Mouse (Mus musculus) lung, embryonic 16.5 days (tissue): Measurements from ENCODE around the gene Efcab3. TPM values are rescaled to one million over a fixed set of nuclear protein-coding genes. Genes with fewer than 3 reads are reported as not detected.

Source experiments
- ATAC-seq: fragments of 200-750 bp; cut with Nextera tagmentation; 2 replicates; pipeline ENCODE4 v1.8.0; 2017; ENCODE audit warnings: low read depth, mild to moderate bottlenecking, moderate library complexity
- H3K27ac ChIP-seq: fragments of 300-500 bp; sonication (generic); 2 replicates; pipeline ENCODE4 v1.5.1; 2014; ENCODE audit warnings: mild to moderate bottlenecking, control low read depth, low read length
- H3K27me3 ChIP-seq: fragments of 300-500 bp; sonication (generic); 2 replicates; pipeline ENCODE4 v1.6.1; 2014; ENCODE audit warnings: low read depth, low read length, mixed read lengths; ENCODE audit not compliant: control insufficient read depth, insufficient read depth
- H3K36me3 ChIP-seq: fragments of 300-500 bp; sonication (generic); 2 replicates; pipeline ENCODE4 v1.6.1; 2014; ENCODE audit warnings: low read length; ENCODE audit not compliant: control insufficient read depth, insufficient read depth
- H3K4me1 ChIP-seq: fragments of 300-500 bp; sonication (generic); replicated peaks from 2 replicates; pipeline ENCODE4 v1.6.1; 2014; ENCODE audit warnings: low read length, mixed read lengths; ENCODE audit not compliant: control insufficient read depth, insufficient read depth
- H3K4me2 ChIP-seq: fragments of 300-500 bp; sonication (generic); 2 replicates; pipeline ENCODE4 v1.6.1; 2014; ENCODE audit warnings: low read depth, low read length, control low read depth
- H3K4me3 ChIP-seq: fragments of 300-500 bp; sonication (generic); 2 replicates; pipeline ENCODE4 v1.5.1; 2014; ENCODE audit warnings: mild to moderate bottlenecking, low read length, control low read depth
- H3K9ac ChIP-seq: fragments of 300-500 bp; sonication (generic); 2 replicates; pipeline ENCODE4 v1.6.1; 2014; ENCODE audit warnings: low read length, control low read depth
- H3K9me3 ChIP-seq: fragments of 300-500 bp; sonication (generic); 2 replicates; pipeline ENCODE4 v1.6.1; 2016; ENCODE audit warnings: low read length; ENCODE audit not compliant: control insufficient read depth
- WGBS: fragments of 180-500 bp; shearing (Covaris S2); extraction: QIAGEN DNeasy Blood & Tissue Kit; methylation state at CpG from one replicate; pipeline ENCODE4 v1.1.7; 2014; 5-methylcytosine and 5-hydroxymethylcytosine counted together
- polyA plus RNA-seq: library from polyadenylated mRNA; unstranded; fragments of >200 nt; fragmentation: Nextera tagmentation; extraction: Ambion mirVana; gene quantifications from 2 replicates; pipeline ENCODE4 v1.2.1, GENCODE M21; 2015

Efcab3 gene
- polyA plus RNA-seq, 1 experiment from 2014 or later: not detected

DNA sequence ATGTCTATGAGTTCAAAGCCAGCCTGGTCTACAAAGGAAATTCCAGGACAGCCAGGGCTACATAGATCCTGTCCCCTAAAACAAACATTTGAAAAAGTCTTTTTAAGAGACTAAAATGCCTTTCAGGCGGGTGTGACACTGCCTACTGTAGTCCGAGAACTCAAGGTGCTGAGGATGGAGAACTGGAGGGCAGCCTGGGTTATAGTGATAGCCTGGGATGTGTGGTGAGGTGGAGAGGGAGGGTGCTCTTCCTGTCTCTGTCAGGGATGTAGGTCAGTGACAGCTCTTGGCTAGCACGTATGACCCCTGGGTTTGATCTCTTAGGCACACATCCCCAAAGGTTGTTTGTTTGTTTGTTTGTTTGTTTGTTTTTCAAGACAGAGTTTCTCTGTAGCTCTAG, 80.7 kb downstream of the Efcab3 start:
- 69% methylated on average over 3 of the region's 3 CpGs for WGBS
- Histone ChIP-seq H3K36me3 (peaks cover 18% of the 10 kb centered on the region), H3K4me1 (no peaks in the 10 kb centered on the region; the same call in 1 of the 2 replicates), H3K9me3 (no peaks in the 10 kb centered on the region), H3K27ac (no peak overlapping the region), H3K4me3 (no peak overlapping the region), H3K27me3 (no peaks in the 10 kb centered on the region), H3K9ac (no peak overlapping the region), H3K4me2 (no peak overlapping the region)
- no peak for ATAC-seq

DNA sequence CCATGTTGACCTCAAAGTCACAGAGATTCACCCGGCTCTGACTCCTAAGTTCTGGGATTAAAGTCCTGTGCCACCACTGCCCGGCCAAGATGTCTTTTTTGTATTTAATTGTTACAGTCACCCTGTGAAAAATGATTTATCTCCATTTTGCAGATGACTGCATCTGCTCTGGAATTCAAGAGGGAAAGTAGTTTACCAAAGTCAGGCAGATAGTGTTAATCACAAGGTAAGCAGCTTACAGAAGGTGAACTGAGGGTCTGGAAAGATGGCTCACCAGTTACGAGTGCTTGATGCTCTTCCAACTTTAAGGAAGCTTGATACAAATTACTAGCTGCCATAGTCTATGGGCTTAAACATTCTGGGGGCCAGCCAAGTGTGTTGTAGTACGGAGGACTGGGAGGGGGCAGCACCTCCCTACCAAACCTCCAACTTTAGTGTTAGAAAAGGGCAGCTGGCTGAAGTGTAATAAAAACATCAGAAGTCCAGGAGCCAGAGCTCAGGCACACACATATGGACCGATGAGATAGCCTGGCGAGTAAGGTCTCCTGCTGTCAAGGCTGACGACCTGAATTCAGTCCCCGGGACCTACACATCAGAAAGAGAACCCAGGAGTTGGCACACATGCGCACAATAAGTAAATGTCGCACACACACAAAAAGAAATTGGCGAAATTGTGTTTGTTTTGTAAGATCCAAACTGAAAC, 81.3 kb downstream of the Efcab3 start:
- Histone ChIP-seq H3K9me3 (no peaks in the 10 kb centered on the region), H3K4me2 (no peak overlapping the region), H3K9ac (no peak overlapping the region), H3K36me3 (peaks cover 13% of the 10 kb centered on the region), H3K4me3 (no peak overlapping the region), H3K27ac (no peak overlapping the region), H3K27me3 (no peaks in the 10 kb centered on the region), H3K4me1 (no peaks in the 10 kb centered on the region; the same call in 1 of the 2 replicates)
- 71% methylated on average over 11 of the region's 11 CpGs for WGBS
- ATAC-seq: 0 out of 2 replicates have a peak, but pooled peaks have one; percentile 35

DNA sequence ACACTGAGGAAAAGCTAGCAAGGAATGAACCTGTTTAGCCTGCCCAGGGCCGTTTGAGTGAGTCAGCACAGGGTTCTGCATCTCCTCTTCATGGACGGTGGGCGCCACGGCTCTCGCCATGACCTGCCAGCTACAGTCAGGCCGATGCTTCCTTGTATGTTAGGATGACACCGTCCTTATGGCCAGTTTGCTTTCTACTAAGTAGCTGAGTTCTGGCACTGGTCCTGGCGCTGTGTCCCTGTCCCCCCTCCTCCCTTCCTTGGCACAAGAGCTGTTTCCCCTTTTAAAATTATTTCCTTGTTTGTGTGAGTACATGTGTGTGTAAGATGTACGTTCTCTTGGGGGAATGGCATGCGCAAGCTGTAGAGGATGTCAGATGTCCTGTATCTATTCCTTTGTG, 81.8 kb downstream of the Efcab3 start:
- H3K27ac ChIP-seq: no peak overlapping the region
- ATAC-seq: peak; percentile 62; the same call in 1 of the 2 replicates
- H3K9me3 ChIP-seq: no peaks in the 10 kb centered on the region
- H3K27me3 ChIP-seq: no peaks in the 10 kb centered on the region
- H3K9ac ChIP-seq: no peak overlapping the region
- H3K4me1 ChIP-seq: no peaks in the 10 kb centered on the region; the same call in 1 of the 2 replicates
- 52% methylated on average over 10 of the region's 10 CpGs for WGBS
- no peak overlapping the region for H3K4me3 ChIP-seq
- H3K4me2 ChIP-seq: no peak overlapping the region
- peaks cover 8% of the 10 kb centered on the region for H3K36me3 ChIP-seq

DNA sequence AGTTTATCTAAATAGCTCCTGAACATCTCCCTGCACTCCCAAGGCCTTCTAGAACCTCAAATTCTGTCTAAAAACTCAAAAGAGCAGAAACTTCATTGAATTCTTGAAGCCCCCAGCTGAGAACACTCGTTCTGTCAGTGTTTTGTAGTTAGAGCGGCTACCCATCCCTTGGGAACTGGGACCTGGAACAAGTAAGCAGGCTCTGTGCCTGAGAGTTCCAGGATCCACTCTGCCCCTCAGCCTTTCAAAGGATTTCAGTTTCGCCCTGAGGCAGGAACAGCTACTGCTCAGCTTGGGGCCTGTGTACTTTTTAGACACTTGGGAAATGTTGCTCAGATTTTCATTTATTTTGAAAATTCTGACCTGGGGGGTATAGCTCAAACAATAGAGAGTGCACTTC, 83.2 kb downstream of the Efcab3 start, which contains the start of gene Gm10842:
TSS of gene Gm10842 (plus strand) at position 301 of the 400 bp plus-strand sequence.
- H3K9me3 ChIP-seq: no peaks in the 10 kb centered on the region
- H3K4me1 ChIP-seq: no peaks in the 10 kb centered on the region; the same call in 1 of the 2 replicates
- WGBS: 72% methylated on average over 3 of the region's 3 CpGs
- no peak for ATAC-seq
- H3K4me3 ChIP-seq: no peak within 1 kb of the TSS
- no peak within 1 kb of the TSS for H3K4me2 ChIP-seq
- H3K27ac ChIP-seq: no peak within 1 kb of the TSS
- H3K9ac ChIP-seq: no peak within 1 kb of the TSS
- H3K27me3 ChIP-seq: no peaks in the 10 kb centered on the region
- no peaks in the 10 kb centered on the region for H3K36me3 ChIP-seq

DNA sequence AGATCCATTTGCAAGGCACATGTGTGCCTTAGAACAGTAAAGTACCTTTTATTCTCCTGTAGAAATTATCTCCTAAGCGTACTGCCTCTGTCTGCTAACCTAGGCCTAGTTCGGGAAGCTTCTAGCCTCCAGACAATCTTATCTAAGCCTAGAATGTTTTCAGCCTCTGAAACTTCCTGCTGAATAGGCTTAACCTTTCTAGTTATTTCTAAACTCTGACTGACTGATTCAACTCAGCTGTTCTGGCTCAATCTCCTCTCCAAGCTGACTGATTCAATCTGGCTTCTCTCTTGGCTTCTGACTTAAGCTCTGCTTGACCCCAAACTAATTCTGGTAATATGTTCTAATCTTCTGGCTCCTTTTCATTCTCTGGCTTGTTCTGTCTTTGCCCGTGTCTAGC, 86.0 kb downstream of the Efcab3 start:
- Histone ChIP-seq H3K4me1 (peaks cover 17% of the 10 kb centered on the region), H3K9ac (no peak overlapping the region), H3K27me3 (no peaks in the 10 kb centered on the region), H3K4me3 (no peak overlapping the region), H3K9me3 (no peaks in the 10 kb centered on the region), H3K27ac (no peak overlapping the region), H3K36me3 (no peaks in the 10 kb centered on the region), H3K4me2 (no peak overlapping the region)
- no peak for ATAC-seq
- WGBS: 63% methylated on average over 3 of the region's 3 CpGs

DNA sequence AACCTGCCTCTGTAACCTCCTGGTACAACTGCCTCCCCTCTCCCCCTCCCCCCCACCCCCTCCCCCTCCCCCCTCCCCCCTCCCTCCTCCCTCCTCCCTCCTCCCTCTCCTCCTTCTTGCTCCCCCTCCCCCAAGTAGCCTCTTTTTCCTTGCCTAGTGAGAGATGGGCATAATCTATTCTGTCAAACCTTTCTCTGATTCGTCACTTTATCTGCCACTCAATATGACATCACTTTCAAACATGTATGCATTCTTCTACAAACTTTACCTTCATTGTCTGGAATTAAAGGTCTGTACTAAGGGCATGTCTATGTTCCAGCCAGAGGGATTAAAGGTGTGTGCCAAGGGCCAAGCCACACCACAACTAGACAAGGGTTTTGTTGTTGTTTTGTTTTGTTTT, 86.4 kb downstream of the Efcab3 start:
- no peak for ATAC-seq
- 85% methylated on average over 1 of the region's 1 CpGs for WGBS
- no peaks in the 10 kb centered on the region for H3K27me3 ChIP-seq

DNA sequence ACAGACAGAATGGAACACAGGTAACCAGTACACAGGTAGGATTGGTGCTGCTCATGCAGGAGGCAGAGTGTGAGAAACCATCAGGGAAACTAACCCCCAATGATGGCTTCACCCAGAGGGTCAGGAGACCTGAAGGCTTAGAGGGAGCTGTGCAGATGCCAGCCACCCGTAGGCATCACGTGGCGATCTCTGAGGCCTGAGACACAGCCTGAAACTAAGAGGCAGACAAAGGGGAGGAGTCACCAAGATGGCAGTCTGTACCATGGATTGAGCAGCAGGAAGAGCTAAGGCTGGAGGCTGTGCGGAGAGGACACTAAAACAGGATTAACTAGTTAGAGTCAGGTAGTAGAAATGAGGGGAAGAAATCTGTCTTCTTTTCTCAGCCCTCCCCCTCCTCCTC, 87.3 kb downstream of the Efcab3 start:
- H3K27me3 ChIP-seq: no peaks in the 10 kb centered on the region
- H3K36me3 ChIP-seq: no peaks in the 10 kb centered on the region
- H3K9ac ChIP-seq: no peak overlapping the region
- WGBS: 71% methylated on average over 4 of the region's 4 CpGs
- no peak overlapping the region for H3K4me2 ChIP-seq
- ATAC-seq: no peak
- H3K27ac ChIP-seq: no peak overlapping the region
- no peaks in the 10 kb centered on the region for H3K9me3 ChIP-seq
- peaks cover 21% of the 10 kb centered on the region for H3K4me1 ChIP-seq
- no peak overlapping the region for H3K4me3 ChIP-seq

More for the DNA sequence above, 86.4 kb downstream of the Efcab3 start:
- H3K4me1 ChIP-seq: peaks cover 17% of the 10 kb centered on the region
- no peak overlapping the region for H3K9ac ChIP-seq
- no peak overlapping the region for H3K4me2 ChIP-seq
- H3K4me3 ChIP-seq: no peak overlapping the region
- H3K27ac ChIP-seq: no peak overlapping the region
- H3K9me3 ChIP-seq: no peaks in the 10 kb centered on the region
- no peaks in the 10 kb centered on the region for H3K36me3 ChIP-seq

DNA sequence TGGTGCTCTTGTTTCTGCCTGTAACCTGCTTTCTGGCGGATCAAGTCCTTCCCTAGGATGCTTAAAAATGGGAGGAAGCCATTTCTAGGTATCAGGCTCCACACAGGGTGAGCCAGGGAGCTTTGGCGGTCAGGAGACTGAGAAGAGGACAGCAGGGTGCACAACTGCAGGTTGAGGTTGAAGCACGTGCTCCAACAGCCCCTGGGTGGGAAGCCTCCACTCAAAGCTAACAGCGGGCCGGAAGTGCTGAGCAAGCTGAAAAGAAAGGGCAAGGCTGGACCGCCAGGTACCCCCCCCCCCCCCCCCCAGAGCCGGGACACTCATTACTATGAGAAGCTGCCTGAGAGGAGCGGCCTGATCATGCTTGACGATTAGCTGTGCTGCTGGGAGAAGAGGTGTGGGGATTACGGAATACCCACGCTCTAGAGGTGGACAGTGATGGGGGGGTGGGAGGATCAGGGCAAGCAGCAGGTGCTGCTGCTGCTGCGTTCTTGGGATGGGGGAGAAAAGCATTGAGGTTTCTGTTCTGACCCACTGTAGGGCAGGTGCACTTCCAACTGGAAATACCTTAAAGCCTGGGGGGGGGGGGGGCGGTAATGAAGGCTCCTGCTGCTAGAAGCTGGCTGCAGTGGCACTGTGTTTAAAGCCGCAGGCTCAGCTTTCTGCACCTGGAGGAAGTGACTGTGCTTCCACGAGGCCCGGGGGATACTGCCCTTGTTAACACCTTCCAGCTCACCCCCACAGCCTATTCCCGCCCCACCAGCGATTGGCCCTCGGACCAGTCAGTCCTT, 88.0 kb downstream of the Efcab3 start:
- Histone ChIP-seq H3K27ac (no peak overlapping the region), H3K36me3 (no peaks in the 10 kb centered on the region), H3K4me2 (0 out of 2 replicates have a peak overlapping the region, but pooled peaks have one; percentile 6), H3K4me3 (no peak overlapping the region), H3K9ac (no peak overlapping the region), H3K27me3 (no peaks in the 10 kb centered on the region), H3K9me3 (no peaks in the 10 kb centered on the region), H3K4me1 (peaks cover 21% of the 10 kb centered on the region)
- no peak for ATAC-seq
- WGBS: 19% methylated on average over 17 of the region's 19 CpGs

DNA sequence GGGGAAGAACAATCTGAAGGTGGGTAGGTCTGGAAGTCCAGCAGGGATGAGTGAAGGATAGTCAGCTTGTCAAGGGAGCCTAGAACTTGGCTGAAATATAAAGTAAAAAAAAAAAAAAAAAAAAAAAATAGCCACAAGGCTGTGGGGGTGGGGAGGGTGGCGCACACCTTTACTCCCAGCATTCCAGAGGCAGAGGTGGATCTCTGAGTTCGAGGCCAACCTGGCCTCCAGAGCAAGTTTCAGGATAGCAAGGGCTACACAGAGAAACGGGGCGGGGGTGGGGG, 88.6 kb downstream of the Efcab3 start:
- WGBS: 83% methylated on average over 2 of the region's 4 CpGs
- H3K27me3 ChIP-seq: no peaks in the 10 kb centered on the region
- no peak overlapping the region for H3K9ac ChIP-seq
- H3K36me3 ChIP-seq: no peaks in the 10 kb centered on the region
- H3K4me2 ChIP-seq: no peak overlapping the region
- H3K27ac ChIP-seq: no peak overlapping the region
- ATAC-seq: no peak
- peaks cover 21% of the 10 kb centered on the region for H3K4me1 ChIP-seq
- no peaks in the 10 kb centered on the region for H3K9me3 ChIP-seq
- H3K4me3 ChIP-seq: no peak overlapping the region
